Mouse (Mus musculus): ENCODE measurements around the gene Clcn6.
"Not testable (repeated sequence)": the region's sequence is repeated elsewhere in the genome, so short reads cannot be mapped to it uniquely, and the experiment has no call there.

The Clcn6 gene

DNA sequence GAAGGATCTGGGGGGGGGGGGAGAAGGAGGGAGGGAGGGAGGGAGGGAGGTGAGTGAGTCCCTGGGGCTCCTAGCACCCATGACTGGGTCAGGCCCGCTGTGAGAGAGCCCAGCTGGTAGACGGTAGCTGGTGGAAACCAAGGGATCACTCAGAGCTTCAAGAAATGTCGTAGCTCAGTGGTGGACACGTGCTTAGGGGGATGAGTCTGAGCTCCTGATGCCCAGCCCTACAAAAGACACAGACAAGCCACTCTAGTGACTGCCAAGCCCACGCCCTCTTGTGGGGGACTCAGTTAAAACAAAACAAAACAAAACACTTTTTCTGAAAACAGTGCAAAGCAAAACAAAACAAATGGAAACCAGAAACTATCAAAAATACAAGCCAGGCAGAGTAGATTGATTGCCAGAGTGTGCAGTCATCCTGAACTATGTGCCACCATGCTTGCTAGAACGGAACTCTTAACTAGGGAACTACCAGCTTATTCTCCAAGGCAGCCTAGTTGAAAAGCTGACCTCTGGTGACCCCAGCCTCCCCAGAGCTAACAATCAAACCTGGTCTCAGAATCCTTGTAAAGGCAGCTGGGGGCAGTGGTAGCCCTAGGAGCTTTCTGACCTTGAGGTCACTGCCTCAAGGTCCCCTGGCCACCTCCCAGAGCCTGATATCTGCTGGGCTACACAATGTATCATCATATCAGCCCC, 27.2 kb upstream of the Clcn6 start:
- no peak for DNase-seq (ENCODE audit: low spot score)

DNA sequence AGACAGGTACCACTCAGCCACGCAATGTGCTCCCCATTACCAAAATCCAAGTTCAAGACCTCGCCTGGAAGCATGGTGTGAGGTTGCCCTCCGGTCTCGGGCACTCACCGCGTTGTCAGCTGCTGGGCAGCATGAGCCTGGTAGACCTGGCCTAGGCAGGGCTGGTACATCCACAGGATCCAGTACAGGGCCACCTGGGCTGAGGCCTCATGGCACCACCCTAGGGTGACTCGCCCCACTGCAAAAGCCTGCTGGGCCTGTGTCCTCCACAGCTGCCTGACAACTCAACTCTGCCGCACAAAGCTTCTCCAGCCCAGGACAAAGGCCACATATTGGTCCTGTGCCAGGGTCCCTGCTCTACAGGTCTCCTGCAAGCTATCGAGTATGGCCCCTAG, 22.5 kb upstream of the Clcn6 start:
- DNase-seq (ENCODE audit: low spot score): no peak

DNA sequence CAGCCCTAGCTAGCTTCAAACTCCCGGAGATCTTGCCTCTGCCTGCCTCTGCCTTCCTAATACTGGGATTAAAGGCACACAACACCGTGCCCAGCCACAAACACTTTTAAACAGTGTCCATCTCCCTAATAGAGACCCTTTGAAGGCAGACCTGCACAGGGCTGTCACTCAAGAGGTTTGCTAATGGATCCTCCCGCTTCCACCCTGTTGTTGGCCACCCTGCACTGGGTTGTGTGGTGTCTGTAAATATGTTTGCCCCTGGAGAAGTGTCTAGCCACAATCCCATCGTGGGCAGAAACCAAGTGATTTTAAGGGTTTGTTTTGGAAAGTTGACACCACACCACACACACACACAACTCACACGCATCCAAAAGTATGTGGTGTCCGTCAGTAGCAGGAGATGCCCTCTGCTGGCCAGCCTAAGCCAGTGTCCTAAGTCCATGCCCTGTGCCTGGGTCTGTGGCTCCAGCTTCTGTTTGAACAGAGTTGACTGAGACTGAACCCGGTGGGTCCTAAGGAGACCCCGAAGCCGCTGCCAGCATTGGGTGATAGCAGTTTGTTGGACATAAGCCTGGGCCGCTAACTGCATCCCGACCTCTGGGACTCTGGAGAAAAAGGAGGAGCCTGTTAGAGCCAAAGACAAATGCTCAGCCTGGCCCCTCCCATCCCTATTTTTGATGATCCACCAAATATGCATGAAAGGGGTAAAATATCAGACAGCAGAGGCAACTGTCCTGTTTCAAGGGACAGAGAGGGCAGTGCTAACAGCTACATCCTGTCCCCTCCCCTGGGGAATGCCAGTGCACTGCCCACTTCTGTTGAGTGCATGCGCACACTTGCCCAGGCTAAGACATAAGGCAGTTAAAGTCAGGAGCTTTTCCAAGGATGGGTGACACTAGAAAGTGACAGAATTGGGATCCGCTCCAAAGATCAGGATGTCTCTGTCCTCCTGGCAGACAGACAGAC, 21.8 kb upstream of the Clcn6 start:
- DNase-seq (ENCODE audit: low spot score): peak; percentile 21

DNA sequence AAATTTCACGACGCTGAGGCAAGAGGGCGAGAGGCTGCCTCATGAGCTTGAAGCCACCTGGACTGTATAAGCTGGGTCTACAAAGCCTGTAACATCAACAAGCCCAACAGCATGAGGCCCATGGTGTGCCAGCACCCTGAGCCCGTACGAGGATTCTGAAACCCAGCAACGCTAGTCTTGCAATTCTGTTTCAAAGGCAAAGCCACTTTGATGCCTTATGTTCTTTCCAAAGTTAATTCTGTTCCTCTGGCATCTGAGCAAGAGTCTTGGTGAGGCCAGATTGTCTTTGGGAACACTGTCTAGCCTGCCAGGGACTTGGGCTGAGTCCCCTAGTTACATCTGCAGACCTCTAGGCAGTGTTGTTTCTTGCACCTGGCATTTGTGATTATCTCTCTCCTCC, 20.4 kb upstream of the Clcn6 start:
- no peak for DNase-seq (ENCODE audit: low spot score)

DNA sequence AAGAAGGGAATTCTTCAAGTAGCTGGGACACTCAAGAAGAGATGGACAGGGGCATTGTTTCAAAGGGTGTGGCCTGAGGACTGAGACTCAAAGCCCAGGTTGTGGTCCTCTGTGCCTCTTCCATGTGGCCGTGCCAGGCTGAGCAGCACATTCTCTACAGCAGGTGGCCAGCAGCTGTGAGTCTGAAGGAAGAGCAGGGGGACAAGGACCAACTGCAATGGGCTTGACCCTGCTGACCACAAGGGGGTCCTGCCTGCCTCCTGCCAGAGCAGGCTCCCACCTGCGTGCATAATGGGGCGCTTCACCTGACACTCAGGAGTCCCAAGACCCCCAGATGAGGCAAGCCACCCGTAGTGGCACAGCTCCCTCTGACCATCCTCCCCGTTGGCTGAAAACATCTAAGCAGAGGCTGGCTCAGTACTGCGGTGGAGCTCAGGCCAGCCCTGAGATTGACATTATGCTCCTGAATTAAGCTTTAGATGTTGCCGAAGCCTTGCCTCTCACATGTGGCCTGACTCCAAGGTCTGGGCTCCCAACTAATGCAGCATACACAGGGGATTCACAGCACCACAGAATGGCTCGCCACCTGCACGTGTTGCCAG, 19.7 kb upstream of the Clcn6 start:
- no peak for DNase-seq (ENCODE audit: low spot score)

DNA sequence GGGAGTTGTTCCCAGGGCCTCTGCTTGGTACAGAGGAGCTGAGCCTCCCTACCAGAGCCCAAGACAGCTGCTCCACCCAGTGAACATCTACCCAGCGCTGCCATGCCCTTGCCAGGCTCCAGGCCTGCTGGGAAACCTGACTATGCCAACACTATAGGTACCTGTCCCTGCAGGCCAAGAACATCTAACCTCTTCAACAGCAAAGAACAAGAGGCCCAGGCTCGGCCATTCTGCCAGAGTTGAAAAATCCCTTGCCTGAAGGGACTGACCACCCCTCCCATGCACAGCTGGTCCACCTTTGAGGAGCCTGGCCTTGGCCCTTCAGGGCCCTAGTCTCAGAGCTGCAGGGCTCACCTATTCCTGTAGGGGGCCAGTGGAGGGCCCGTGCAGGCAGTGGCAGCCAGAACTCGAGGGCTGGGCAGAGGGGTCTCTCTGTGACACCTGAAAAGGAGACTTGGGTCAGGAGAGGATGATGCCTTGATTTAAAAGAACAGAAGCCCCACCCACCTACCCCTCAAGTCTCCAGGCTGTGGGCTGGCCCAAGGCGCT, 19.1 kb upstream of the Clcn6 start:
- DNase-seq (ENCODE audit: low spot score): no peak

DNA sequence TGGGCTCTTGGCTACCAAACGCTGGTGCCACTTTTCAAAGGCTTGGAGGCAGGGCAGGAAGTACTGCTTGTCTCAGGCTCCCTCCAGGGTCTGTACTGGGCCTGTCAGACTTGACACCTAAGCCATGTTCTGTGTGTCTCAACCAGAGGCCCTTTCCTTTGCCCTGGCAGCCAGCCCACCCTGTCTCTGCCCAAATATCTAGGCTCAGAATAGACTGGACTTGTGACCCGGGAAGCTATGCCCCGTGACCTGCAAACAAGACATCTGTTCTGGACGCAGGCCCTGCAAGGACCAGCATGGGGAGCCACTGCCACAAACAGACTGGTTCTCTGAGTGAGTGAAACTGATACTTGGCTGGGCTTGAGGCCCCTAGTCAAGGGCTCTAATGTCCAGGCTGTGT, 18.2 kb upstream of the Clcn6 start:
- no peak for DNase-seq (ENCODE audit: low spot score)

DNA sequence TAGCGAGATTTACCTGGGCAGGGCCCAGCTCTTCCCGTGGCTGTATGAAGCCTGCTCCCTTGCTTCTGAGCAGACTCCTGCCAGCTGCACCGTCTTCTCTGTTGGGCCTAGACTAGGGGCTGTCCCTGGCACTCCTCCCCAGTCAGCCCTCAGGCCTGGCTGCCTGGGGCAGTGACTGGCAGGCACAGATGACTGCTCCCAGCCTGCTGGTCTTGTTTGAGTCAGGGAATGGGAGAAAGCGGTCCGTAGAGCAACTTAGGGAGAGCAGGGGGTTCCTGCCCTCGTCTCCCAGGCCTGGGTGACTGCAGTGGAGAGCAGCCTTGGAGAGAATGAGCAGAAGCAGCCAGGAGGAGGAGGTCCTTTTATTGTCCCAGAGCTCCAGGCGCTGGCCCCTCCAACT, 17.6 kb upstream of the Clcn6 start:
- no peak for DNase-seq (ENCODE audit: low spot score)

DNA sequence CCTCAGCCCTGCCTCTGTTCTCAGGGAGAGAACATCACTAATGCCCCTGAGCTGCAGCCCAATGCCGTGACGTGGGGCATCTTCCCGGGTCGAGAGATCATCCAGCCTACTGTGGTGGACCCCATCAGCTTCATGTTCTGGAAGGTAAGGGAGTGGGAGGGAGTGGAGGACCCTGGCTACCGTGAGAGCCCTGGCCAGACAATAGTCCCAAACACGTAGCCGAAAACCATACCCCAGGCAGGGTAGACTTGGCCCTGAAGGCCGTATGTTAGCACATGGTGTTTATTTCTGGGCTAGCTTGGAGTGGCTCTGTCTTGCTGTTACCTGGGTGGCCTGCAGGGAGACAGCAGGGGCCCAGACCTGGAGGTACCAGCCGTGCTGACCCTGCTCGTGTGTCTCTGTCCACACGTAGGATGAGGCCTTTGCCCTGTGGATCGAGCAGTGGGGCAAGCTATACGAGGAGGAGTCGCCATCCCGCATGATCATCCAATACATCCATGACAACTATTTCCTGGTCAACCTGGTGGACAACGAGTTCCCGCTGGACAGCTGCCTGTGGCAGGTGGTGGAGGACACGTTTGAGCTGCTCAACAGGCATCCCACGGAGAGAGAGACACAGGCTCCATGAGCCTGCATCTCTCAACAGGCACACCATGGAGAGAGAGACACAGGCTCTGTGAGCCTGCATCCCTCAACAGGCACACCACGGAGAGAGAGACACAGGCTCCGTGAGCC, 16.5 kb upstream of the Clcn6 start:
- DNase-seq (ENCODE audit: low spot score): no peak

DNA sequence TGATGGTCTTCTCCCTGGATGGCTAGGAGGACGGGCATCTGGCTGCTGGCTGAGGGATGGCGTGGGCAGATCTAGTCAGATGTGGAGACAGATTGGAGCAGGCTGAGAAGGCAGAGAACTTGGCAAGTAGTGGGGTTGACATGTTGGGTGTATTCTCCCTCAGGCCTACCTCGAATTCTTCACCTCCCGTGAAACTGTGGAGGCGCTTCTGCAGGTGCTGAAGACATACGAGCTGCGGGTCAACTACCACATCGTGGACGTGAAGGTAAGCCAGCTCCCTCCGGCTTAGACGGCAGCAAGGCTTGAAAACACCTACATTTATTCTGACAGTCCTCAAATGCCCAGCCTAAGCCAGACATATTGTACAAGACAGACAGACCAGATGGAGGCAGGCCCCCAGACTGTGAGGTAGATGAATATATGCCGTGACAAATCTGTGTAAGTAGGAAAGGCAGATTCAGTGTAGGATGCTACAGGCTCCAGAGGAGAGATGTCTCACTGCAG, 14.8 kb upstream of the Clcn6 start:
- no peak for DNase-seq (ENCODE audit: low spot score)

DNA sequence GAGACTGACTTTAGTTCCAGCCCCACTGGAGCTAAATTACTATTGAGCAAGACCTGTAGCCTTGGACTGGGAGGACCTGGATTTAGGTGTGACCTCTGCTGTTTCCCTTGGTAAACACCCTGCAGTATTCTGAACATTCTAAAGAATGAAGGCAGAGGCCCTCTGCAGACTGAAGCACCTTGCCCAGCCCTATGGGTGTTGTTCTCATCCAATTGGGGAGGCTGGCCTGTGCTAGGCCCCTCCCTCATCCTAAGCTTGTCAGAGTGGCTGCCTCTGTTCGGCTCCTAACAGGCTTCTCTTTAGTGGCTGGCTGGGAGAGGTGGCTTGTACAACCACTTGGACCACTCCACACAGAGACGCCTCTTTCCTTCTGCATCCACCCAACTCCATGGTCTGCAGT, 14.4 kb upstream of the Clcn6 start:
- DNase-seq (ENCODE audit: low spot score): no peak

DNA sequence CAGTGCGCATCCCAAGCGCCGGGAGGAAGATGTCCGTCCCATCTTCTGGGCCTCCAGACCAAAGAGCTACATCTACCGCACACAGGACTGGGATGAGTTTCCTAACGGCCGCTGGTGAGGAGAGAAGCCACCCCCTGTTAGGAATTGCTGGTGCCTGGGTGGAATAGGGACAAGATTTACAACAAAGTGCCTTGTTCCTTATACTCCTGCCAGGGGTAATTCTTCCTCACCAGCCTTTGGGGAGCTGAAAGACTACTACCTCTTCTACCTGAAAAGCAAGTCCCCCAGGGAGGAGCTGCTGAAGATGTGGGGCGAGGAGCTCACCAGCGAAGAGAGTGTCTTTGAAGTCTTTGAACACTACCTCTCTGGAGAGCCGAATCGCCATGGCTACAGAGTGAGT, 13.3 kb upstream of the Clcn6 start:
- no peak for DNase-seq (ENCODE audit: low spot score)

DNA sequence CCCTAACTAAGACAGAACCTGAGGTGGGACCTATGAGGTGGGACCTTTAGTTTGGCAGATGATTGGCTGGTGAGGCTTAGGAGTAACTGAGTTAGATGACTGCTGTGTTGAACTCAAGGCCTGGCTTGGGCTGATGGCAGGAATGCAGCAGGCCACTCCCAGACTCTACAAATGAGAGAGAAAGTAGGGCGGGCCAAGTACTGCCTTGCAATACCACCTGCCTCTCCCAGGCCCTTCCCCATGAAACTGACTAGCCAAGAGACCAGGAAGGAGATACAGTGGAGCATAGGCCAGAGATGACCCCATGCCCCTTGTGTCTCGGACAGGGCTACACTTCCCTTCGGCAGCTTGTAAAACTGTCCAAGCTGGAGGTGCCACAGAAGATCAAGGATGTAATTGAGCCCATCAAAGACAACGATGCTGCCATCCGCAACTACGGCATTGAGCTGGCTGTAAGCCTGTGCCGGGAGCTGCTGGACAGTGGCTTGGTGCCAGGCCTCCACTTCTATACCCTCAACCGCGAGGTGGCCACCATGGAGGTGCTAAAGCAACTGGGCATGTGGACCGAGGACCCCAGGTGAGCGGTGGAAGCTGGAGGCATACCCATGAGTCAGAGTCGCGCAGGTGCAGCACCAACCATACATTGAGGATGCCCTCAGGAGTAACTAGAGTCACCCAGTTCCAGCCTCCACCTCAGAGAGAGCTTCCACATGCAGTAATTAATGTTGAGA, 12.6 kb upstream of the Clcn6 start:
- no peak for DNase-seq (ENCODE audit: low spot score)

DNA sequence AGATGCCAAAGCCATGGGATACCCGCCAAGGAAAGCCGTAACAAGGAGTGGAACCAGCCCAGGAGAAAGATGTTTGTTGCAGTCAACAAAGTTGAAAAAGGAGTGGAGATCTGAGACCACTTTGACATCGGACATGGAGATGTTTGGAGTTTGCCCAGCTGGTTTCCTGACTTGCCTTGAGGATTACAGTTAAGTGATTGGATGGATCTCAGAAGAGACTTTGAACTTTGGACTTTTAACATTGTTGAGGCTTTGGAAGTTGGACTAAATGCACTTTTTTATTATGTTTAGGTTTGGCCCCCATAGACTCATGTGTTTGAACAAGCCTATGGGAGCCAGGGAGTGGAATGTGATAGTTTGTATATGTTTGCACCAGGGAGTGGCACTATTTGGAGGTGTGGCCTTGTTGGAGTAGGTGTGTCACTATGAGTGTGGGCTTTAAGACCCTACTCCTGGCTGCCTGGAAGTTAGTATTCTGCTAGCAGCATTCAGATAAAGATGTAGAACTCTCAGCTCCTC, 11.8 kb upstream of the Clcn6 start:
- not testable (repeated sequence) for DNase-seq (ENCODE audit: low spot score)

DNA sequence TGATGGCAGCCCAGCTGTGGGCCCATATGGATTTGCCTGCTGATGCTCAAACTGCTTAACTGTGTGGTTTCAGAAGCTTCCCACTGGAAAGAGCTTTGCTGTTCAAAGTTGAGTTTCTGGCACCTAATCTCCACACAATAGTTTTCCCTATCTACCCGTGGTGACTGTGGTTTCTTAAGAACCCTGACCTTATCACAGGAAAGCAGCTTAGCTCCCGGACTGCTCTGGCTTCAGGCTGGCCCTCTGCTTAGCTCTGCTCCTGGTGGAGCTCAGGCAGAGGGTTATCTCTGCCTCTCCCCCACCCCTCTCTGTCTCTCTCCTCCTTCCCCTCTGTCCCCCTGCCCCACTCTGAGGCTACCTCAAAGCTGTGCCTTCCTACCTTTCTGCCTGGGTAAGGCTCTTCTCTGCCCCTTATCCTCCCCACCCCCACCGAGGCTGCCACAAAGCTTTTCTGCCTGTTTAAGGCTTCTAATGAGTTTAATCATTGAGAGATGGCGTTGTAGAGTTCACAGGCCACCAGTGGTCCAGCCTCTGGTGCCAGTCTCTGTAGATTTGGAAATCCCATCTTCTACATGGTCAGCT, 7.9 kb upstream of the Clcn6 start:
- no peak for DNase-seq (ENCODE audit: low spot score)

DNA sequence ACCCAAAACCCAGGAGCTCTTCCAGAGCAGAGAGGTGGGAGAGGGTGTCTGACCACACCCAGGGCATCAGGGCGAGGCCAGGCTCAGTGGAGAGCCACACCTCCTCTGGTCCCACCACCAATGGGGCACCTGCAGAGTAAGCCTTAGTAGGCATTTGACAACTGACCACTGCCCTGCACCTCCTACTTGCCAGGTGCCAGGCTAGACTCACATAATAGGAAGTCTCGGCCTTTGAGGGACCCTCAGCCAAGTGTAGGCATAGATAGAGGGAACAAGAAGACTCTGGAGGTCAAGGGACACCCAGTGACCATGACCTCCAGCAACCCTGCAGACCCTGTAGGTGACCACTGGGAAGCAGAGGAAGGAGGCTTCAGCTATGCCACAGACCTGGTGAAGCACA, 5.5 kb upstream of the Clcn6 start:
- DNase-seq (ENCODE audit: low spot score): no peak

DNA sequence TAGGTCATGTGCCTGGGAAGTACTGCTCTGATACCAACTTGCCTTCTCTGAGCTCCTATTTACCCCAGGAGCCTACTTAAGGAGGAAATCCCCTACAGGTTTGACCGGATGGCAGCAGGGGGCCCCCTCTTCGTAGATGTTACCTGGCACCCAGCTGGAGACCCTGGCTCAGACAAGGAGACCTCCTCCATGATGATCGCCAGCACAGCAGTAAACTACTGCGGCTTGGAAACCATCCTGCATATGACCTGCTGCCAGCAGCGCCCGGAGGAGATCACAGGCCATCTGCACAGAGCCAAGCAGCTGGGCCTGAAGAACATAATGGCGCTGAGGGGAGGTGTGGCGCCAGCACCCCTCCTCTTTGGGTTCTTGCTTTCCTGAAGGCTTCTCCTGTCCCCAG, 4.7 kb upstream of the Clcn6 start:
- not testable (repeated sequence) for DNase-seq (ENCODE audit: low spot score)

DNA sequence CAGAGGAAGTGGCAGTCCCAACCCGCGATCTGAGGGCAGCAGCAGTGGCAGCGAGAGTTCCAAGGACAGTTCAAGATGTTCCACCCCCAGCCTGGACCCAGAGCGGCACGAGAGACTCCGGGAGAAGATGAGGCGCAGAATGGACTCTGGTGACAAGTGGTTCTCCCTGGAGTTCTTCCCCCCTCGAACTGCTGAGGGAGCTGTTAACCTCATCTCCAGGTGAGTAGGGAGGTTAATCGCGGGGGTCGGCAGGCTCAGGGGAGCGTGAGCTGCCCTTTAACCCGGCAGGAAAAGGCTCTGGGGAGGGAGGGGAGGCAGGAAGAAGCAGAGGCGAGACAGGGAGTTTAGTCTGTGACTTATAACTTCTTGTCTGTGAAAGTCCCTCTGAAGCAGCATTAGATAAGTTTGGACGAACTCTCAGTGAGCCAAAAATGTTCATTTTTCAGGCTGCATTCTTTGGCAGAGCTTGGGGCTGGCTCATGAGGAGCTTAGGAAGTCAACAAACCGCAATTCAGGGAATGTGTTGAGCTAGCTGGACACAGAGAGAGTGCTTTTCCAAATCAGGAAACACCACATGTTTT, 3.1 kb upstream of the Clcn6 start:
- DNase-seq (ENCODE audit: low spot score): peak; percentile 8

DNA sequence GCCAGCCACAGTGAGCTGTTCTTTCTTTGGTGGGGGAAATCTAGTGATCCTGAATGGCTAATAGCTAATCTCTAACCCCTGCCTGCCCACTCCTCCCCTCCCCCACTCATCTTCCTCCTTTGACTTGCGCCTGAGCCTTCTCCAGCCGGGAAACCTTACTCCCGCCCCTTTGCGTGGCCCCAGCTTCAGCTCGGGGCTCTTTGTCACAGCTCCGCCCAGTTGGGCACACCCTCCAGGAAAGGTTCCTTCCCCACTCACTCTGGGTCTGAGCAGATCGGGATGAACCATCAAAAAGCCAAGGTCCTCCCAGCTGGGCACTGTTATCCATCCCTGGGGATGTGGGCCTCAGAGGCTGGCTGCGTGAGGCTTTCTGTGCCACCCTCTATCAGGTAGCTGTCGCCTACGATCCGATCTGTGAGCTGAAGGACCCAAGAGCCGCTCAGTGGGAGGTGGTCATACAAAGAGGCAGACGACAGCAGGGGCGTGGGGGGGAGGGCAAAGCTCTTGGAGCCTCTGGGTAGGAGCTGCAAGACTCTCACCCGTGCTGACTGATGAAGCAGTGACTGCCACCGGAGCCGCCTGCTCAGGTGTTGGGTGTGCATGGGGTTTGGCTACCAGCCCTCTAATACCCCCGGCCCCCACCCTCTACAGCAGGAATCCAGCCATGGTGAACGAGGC, 2.5 kb upstream of the Clcn6 start:
- DNase-seq (ENCODE audit: low spot score): peak; percentile 50

Measured in urinary bladder, postnatal 25 days (tissue).